Mouse (Mus musculus) central nervous system, embryonic 11.5 days (tissue): ENCODE data around the gene Pmpca. TPM values are rescaled to one million over a fixed set of nuclear protein-coding genes. Genes with fewer than 3 reads are reported as not detected.

Experiments used
- polyA plus RNA-seq: library from polyadenylated mRNA; depleted of rRNA; stranded (reverse); fragments of >200 nt; gene quantifications from 2 replicates; pipeline ENCODE4 v1.2.3, GENCODE M21; 2012; rRNA removed

Gene Pmpca
- 113 and 121 TPM in 2 replicates for polyA plus RNA-seq

DNA sequence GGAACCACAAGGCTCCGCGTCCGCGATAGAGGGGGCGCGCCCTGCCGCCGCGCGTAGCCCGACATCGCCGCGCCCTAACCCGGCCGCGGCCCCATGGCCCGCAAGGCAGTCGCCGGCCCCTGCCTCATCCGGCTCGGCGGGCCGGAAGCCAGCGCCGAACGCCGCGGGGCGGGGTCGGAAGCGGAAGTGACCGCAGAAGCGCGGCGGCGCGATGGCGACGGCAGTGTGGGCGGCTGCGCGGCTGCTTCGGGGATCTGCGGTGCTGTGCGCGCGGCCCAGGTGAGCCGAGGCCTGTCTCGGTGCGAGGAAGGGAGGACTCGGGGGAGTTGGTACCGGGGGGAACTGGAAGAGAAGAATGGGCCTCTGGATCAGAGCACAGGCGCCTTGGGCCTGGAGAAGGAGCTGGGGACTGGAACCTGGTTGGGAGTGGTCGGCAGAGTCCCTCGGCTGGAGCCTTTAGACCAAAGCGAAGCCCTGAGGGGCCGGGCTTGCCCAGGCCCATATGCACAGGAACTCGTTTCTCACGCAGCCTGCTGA, at the start of gene Pmpca, which contains the start of gene Entr1:
Pmpca (plus strand) TSS at position 186 of the 537 bp plus-strand sequence.
Entr1 (minus strand) TSS at position 163 of the 537 bp plus-strand sequence.

DNA sequence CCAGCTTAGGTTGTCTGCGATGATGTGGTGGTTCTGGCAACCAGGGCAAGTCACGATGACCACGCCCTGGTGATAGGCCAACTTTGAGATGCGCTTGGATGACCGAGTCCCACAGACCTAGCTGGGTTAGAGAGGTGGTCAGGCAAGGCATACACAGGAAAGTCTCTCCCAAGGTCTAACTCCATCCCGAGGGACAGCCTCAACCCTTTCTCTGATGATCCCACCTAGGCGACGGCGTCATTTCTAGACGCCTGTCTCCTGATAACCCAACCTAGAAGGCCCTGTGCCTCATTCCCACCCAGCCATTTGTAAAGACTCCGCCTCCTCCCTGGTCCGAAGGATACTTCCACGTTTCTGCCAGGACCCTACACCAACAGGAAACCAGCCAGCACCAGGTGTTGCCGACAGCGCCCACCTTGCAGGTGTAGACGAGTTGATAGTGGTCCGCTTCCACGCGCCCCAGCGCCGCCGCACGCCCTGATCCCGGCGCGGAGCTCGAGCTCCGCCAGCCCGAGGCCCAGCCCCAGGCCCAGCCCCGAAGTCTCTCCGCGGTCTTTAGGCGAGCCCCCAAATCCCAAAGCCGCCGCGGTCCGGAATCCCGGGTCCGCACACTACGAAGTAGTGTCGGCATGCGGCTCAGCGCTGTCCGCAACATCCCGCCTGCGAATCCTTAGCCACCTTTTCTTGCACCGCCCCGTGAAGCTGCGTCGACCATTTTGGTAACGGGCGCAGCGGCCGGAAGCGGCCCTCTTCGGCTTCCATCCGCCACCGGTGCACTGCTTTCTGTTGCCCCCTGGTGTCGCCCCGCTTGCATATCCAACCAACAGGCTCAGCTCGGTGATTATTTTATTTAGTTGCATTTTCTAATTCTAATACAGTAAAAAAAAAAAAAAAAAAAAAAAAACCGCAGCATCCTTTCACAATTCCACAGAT, 37.5 kb upstream of the Pmpca start, which contains the start of gene Dnlz:
Dnlz (minus strand) TSS at position 753 of the 933 bp plus-strand sequence.

DNA sequence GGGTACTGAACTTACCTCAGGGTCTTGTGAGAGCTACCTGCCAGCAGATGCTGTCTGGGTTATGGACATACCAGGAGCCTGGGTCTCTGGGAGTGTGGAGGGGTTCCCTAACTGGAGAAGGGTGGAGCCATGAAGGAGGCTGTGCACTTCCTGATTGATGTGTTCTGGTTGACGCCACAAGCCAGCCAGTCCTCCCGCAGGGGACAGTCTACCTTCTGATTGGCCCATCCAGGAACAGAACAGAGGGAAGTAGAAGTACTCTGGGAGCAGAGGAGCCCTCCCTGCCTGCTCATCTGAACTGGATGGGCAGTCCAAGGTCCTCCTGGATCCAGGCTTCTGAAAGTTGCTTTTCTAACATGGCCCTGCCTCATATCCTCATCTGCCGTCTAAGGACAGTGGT, 28.4 kb upstream of the Pmpca start, which contains the start of gene Card9:
Card9 (minus strand) TSS at position 147 of the 400 bp plus-strand sequence.

DNA sequence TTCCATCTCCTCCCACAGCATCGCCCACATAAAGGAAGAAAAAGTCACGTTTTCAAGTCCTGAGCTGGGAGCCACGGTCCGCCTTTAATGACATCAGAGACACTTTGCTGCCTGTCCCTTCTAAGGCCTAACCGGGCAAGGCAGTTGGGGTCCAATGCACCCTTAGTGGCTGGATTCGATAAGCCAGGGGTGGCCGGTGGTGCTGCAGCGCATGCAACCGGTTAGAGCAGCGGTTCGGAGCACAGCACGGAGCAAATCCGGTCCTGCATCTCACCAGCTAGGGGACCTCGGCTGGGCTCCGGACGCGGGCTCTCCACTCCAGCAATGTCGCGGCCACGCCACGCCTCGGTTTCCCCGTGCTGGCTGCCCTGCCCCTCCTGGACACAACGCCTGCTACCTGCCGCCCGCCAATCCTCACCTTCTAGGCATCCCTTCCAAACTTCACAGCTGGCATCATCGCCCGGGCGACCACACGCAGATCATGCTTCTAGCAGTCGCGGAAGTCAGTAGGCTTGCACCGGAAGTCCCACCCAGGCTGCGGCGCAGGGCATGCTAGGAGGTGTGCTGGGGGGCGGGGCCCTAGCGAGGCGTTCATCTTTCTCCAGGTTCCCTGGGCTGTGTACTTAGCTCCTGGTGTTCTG, 8.9 kb upstream of the Pmpca start, which contains the start of gene Snapc4:
Snapc4 (minus strand) TSS at position 523 of the 641 bp plus-strand sequence.

DNA sequence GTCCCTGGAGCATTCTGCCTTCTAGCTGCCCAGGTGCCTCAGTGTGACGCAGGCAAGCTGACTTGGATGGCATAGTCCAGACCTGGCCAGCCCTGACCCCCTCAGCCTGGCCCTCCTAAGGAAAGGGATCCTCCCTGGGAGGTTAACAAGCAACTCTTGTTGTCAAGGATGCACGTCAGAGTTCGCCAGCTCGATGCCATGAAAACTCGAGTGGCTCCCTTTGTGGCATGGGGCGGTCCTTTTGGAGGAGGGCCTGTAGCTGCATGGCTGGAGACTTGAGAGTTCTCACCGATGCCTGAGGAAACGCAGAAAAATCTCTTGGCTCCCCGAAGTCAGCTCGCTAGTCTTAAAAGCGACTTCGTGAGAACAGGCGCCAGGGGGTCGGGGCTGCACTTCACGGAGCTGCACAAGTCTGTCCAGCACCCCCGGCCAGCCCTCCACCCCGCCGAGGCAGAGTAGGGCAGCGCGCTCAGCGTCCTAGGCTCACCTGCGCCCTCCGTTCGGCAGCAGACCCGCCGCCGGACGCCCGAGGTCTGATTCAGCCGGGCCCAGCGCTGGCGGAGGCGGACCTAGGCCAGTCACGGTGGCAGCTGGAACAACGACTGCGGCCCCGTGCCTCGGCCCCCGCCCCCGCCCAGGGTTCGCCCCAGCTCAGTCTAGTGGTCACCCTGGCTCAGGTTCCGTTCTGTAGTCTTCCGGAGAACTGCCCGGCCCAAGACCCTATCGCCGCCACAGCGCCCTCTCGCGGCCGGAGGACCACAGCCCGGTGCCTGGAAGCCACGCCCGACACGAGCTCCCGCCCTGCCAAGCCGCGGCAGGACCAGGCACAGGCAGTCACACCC, 19.6 kb downstream of the Pmpca start, which contains the start of gene Inpp5e:
Inpp5e (minus strand) TSS at position 689 of the 842 bp plus-strand sequence.

DNA sequence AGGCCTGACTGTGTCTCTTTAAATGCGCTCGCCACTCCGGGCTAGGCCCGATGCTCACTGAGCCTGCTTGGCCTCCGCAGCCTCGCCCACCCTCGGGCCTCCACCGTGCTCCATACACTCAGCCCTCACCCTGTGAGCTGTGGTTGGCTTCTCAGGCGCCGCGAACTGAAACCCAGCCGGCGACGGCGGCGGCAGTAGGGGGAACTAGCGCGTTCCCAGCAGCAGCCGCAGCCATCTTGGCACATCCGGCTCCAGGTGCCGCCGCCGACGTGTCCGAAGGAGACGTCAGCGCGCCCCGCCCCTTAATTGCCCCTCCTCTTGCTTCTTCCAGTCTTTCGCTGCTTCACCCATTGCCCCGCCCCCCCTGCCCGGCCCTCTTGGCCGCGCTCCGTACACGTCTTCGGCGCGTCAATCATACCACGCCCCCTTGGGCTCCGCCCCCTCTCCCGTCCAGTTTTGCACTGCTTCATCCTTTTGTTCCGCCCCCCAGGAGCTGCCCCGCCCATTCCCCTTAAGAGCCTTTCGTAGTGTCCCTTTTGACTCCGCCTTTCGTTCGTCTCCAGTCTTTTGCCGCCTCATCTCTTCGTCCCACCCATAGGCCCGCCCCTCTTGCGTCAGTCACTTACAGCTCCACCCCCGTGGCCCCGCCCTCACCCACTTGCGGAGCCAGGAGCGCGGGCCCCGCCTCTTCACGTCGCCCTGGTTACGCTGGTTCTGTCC, 56.0 kb downstream of the Pmpca start, which contains the start of gene Sec16a:
Sec16a (minus strand) TSS at position 271 of the 720 bp plus-strand sequence.

Other genes with a start within 250 kb of the Pmpca start
- 1.7 and 5.5 TPM in 2 replicates for gene Lhx3, start 181.1 kb upstream of the Pmpca start, polyA plus RNA-seq
- gene Qsox2, start 151.8 kb upstream of the Pmpca start, polyA plus RNA-seq: 16.9 and 17.4 TPM in 2 replicates
- 0.53 and 0.64 TPM in 2 replicates for gene Ccdc187, start 94.8 kb upstream of the Pmpca start, polyA plus RNA-seq
- 90.4 and 91.8 TPM in 2 replicates for gene Gpsm1, start 73.8 kb upstream of the Pmpca start, polyA plus RNA-seq
- 29.9 and 41.4 TPM in 2 replicates for gene Dnlz, start 37.2 kb upstream of the Pmpca start, polyA plus RNA-seq
- 2.5 and 3.2 TPM in 2 replicates for gene Card9, start 28.4 kb upstream of the Pmpca start, polyA plus RNA-seq
- gene Snapc4, start 8.7 kb upstream of the Pmpca start, polyA plus RNA-seq: 38.3 and 45.5 TPM in 2 replicates
- 171 and 203 TPM in 2 replicates for gene Entr1, start within 50 bp of the Pmpca start, polyA plus RNA-seq
- 37.1 and 43.5 TPM in 2 replicates for gene Inpp5e, start 19.9 kb downstream of the Pmpca start, polyA plus RNA-seq
- 36.5 and 43.9 TPM in 2 replicates for gene Sec16a, start 55.9 kb downstream of the Pmpca start, polyA plus RNA-seq
- gene Notch1, start 127.3 kb downstream of the Pmpca start, polyA plus RNA-seq: 38.0 and 39.8 TPM in 2 replicates
- 105 and 158 TPM in 2 replicates for gene Egfl7, start 190.7 kb downstream of the Pmpca start, polyA plus RNA-seq
- gene Gm20532, start 197.3 kb downstream of the Pmpca start, polyA plus RNA-seq: not detected in 2 replicates
- 5.7 and 11.7 TPM in 2 replicates for gene Agpat2, start 215.1 kb downstream of the Pmpca start, polyA plus RNA-seq
- 28.6 and 42.2 TPM in 2 replicates for gene Fam69b, start 239.1 kb downstream of the Pmpca start, polyA plus RNA-seq